Mouse (Mus musculus): ENCODE measurements at regions not wholly inside any gene's neighbourhood (a gene's known extent, or its start where the extent isn't known, plus 50 kb on each side); places are given as distances from the start of the nearest gene placed in this dataset.

GRCm38 (mm10) chrX:11899051-11899450, 261.1 kb downstream of the Bcor start:
- in situ Hi-C loops (cut with MboI, MseI): no loop called here

GRCm38 (mm10) chrX:11899914-11900313, 260.2 kb downstream of the Bcor start:
- in situ Hi-C loops (cut with MboI, MseI): no loop called here

- in situ Hi-C loops (cut with MboI, MseI): no loop called here
Observed at GRCm38 (mm10) chrX:11901791-11902190, 258.4 kb downstream of the Bcor start.

GRCm38 (mm10) chrX:11903116-11903700, 256.9 kb downstream of the Bcor start:
- in situ Hi-C loops (cut with MboI, MseI): no loop called here

GRCm38 (mm10) chrX:11905231-11905630, 254.9 kb downstream of the Bcor start:
- in situ Hi-C loops (cut with MboI, MseI): no loop called here

- in situ Hi-C loops (cut with MboI, MseI): no loop called here
Observed at GRCm38 (mm10) chrX:11907167-11907566, 253.0 kb downstream of the Bcor start.

GRCm38 (mm10) chrX:11915984-11916383, 244.2 kb downstream of the Bcor start:
- in situ Hi-C loops (cut with MboI, MseI): no loop called here

GRCm38 (mm10) chrX:11920231-11920630, 239.9 kb downstream of the Bcor start:
- in situ Hi-C loops (cut with MboI, MseI): no loop called here

- in situ Hi-C loops (cut with MboI, MseI): no loop called here
Observed at GRCm38 (mm10) chrX:11924639-11925302, 235.4 kb downstream of the Bcor start.

GRCm38 (mm10) chrX:11926868-11927535, 233.2 kb downstream of the Bcor start:
- in situ Hi-C loops (cut with MboI, MseI): no loop called here

- in situ Hi-C loops (cut with MboI, MseI): no loop called here
Observed at GRCm38 (mm10) chrX:11929448-11929847, 230.7 kb downstream of the Bcor start.

- in situ Hi-C loops (cut with MboI, MseI): no loop called here
Observed at GRCm38 (mm10) chrX:11931432-11931831, 228.7 kb downstream of the Bcor start.

- in situ Hi-C loops (cut with MboI, MseI): no loop called here
Observed at GRCm38 (mm10) chrX:11935337-11935736, 224.8 kb downstream of the Bcor start.

GRCm38 (mm10) chrX:11940246-11940645, 219.9 kb downstream of the Bcor start:
- in situ Hi-C loops (cut with MboI, MseI): no loop called here

- in situ Hi-C loops (cut with MboI, MseI): no loop called here
Observed at GRCm38 (mm10) chrX:11943367-11943766, 216.8 kb downstream of the Bcor start.

- in situ Hi-C loops (cut with MboI, MseI): no loop called here
Observed at GRCm38 (mm10) chrX:11944574-11944973, 215.6 kb downstream of the Bcor start.

GRCm38 (mm10) chrX:11945280-11945679, 214.9 kb downstream of the Bcor start:
- in situ Hi-C loops (cut with MboI, MseI): no loop called here

GRCm38 (mm10) chrX:11952193-11952592, 208.0 kb downstream of the Bcor start:
- in situ Hi-C loops (cut with MboI, MseI): loop anchor here (10.0 kb wide), 1 partner anchor 447 kb away; no protein-coding TSS in a partner anchor

GRCm38 (mm10) chrX:11956194-11956593, 204.0 kb downstream of the Bcor start:
- in situ Hi-C loops (cut with MboI, MseI): loop anchor here (10.0 kb wide), 1 partner anchor 451 kb away; no protein-coding TSS in a partner anchor

GRCm38 (mm10) chrX:11957011-11957410, 203.1 kb downstream of the Bcor start:
- in situ Hi-C loops (cut with MboI, MseI): loop anchor here (10.0 kb wide), 1 partner anchor 452 kb away; no protein-coding TSS in a partner anchor

- in situ Hi-C loops (cut with MboI, MseI): loop anchor here (10.0 kb wide), 1 partner anchor 455 kb away; no protein-coding TSS in a partner anchor
Observed at GRCm38 (mm10) chrX:11959871-11960552, 200.1 kb downstream of the Bcor start.

- in situ Hi-C loops (cut with MboI, MseI): no loop called here
Observed at GRCm38 (mm10) chrX:11961350-11961749, 198.8 kb downstream of the Bcor start.
